Mouse (Mus musculus) myocyte (in vitro differentiated cells): ENCODE measurements around the gene Unk. TPM values are rescaled to one million over a fixed set of nuclear protein-coding genes. Genes with fewer than 3 reads are reported as not detected.

Experiments used
- H3K27me3 ChIP-seq: one replicate; pipeline ENCODE4 v1.6.1; 2011; ENCODE audit not compliant: control insufficient read depth, insufficient read depth, insufficient read length
- H3K36me3 ChIP-seq: one replicate; pipeline ENCODE4 v1.6.1; 2011; ENCODE audit not compliant: control insufficient read depth, insufficient read depth
- H3K4me2 ChIP-seq: one replicate; pipeline ENCODE4 v1.6.1; 2011; ENCODE audit warnings: low read depth, control low read depth
- H3K4me3 ChIP-seq: one replicate; pipeline ENCODE4 v1.5.1; 2011; ENCODE audit warnings: mild to moderate bottlenecking, control low read depth, moderate library complexity
- H3K79me2 ChIP-seq: one replicate; pipeline ENCODE4 v1.6.1; 2011; ENCODE audit not compliant: control insufficient read depth, insufficient read depth
- H3ac ChIP-seq: one replicate; pipeline ENCODE4 v1.6.1; 2011; ENCODE audit not compliant: control insufficient read depth, insufficient read length
- CEBPB ChIP-seq: IDR thresholded peaks from 2 replicates; pipeline ENCODE4 v1.6.1; 2011; ENCODE audit warnings: mild to moderate bottlenecking, moderate library complexity; ENCODE audit not compliant: poor library complexity, insufficient read depth, severe bottlenecking
- E2F4 ChIP-seq: IDR thresholded peaks from one replicate; pipeline ENCODE4 v1.6.1; 2011; ENCODE audit warnings: mild to moderate bottlenecking, control low read depth, moderate library complexity; ENCODE audit not compliant: insufficient read depth
- MAX ChIP-seq: IDR thresholded peaks from one replicate; pipeline ENCODE4 v1.6.1; 2011; ENCODE audit warnings: low read depth, mild to moderate bottlenecking, control low read depth
- MYOD1 ChIP-seq, 3 experiments: IDR thresholded peaks; one replicate each; pipeline ENCODE4 v1.6.1; 2011; ENCODE audit warnings: control low read depth in 2 of 3, low read depth in 2 of 3, mild to moderate bottlenecking in 2 of 3, moderate library complexity in 1 of 3; ENCODE audit not compliant: insufficient read length in 2 of 3, control insufficient read depth in 1 of 3
- MYOG ChIP-seq, 3 experiments: IDR thresholded peaks; one replicate each; pipeline ENCODE4 v1.6.1; 2011; ENCODE audit warnings: control low read depth in 2 of 3, low read depth in 2 of 3, mild to moderate bottlenecking in 2 of 3; ENCODE audit not compliant: insufficient read length in 2 of 3, control insufficient read depth in 1 of 3, insufficient read depth in 1 of 3
- POLR2A ChIP-seq: IDR thresholded peaks from one replicate; pipeline ENCODE4 v1.6.1; 2011; ENCODE audit warnings: low read depth, mild to moderate bottlenecking, control low read depth, moderate library complexity; ENCODE audit not compliant: insufficient read length
- POLR2AphosphoS2 ChIP-seq: IDR thresholded peaks from one replicate; pipeline ENCODE4 v1.6.1; 2011; ENCODE audit warnings: low read depth, control low read depth; ENCODE audit not compliant: insufficient read length
- REST ChIP-seq: IDR thresholded peaks from one replicate; pipeline ENCODE4 v1.6.1; 2011; ENCODE audit warnings: mild to moderate bottlenecking, control low read depth, moderate library complexity; ENCODE audit not compliant: insufficient read depth, insufficient read length
- SRF ChIP-seq: IDR thresholded peaks from one replicate; pipeline ENCODE4 v1.6.1; 2011; ENCODE audit warnings: low read depth; ENCODE audit not compliant: control insufficient read depth, insufficient read length
- TCF12 ChIP-seq: IDR thresholded peaks from one replicate; pipeline ENCODE4 v1.6.1; 2011; ENCODE audit warnings: mild to moderate bottlenecking, control low read depth; ENCODE audit not compliant: poor library complexity, insufficient read depth, severe bottlenecking
- TCF3 ChIP-seq: IDR thresholded peaks from one replicate; pipeline ENCODE4 v1.6.1; 2011; ENCODE audit warnings: low read depth, control low read depth; ENCODE audit not compliant: insufficient read length
- USF1 ChIP-seq: IDR thresholded peaks from one replicate; pipeline ENCODE4 v1.6.1; 2011; ENCODE audit warnings: low read depth, mild to moderate bottlenecking, control low read depth, moderate library complexity
- polyA plus RNA-seq: library from polyadenylated mRNA; unstranded; fragments of >200 nt; fragmentation: generic; extraction: Trizol; gene quantifications from one replicate; pipeline ENCODE4 v1.2.1, GENCODE M21; 2012; ENCODE audit warnings: missing spikeins

Gene Unk
- polyA plus RNA-seq, 1 experiment: 15.3 TPM

GRCm38 (mm10) chr11:116076266-116076540 lies 46.1 kb downstream of the Unk start:
- no peak overlapping the region for H3ac ChIP-seq
- H3K27me3 ChIP-seq: no peaks in the 10 kb centered on the region
- H3K4me2 ChIP-seq: no peak overlapping the region
- no peaks in the 10 kb centered on the region for H3K79me2 ChIP-seq
- no peak overlapping the region for H3K4me3 ChIP-seq
- H3K36me3 ChIP-seq: peaks cover 24% of the 10 kb centered on the region
- TF ChIP-seq E2F4 (no peak), USF1 (no peak), REST (no peak), POLR2A (no peak)

GRCm38 (mm10) chr11:116076836-116077235 lies 46.7 kb downstream of the Unk start:
- H3K79me2 ChIP-seq: no peaks in the 10 kb centered on the region
- H3K36me3 ChIP-seq: peaks cover 25% of the 10 kb centered on the region
- no peak for TF ChIP-seq MYOD1 (IDR thresholded peaks at IDR 0.05; ENCODE audit: control insufficient read depth in 1 of 3, insufficient read length in 2 of 3, low read depth in 2 of 3)
- TF ChIP-seq USF1: no peak
- no peak for TF ChIP-seq TCF3
- no peak for TF ChIP-seq CEBPB
- no peak for TF ChIP-seq POLR2AphosphoS2
- no peak for TF ChIP-seq MAX
- TF ChIP-seq TCF12: no peak
- no peak for TF ChIP-seq E2F4
- no peak for TF ChIP-seq MYOG (IDR thresholded peaks at IDR 0.05; ENCODE audit: control insufficient read depth in 1 of 3, insufficient read depth in 1 of 3, insufficient read length in 2 of 3, low read depth in 2 of 3)
- no peak for TF ChIP-seq SRF
- no peak for TF ChIP-seq POLR2A
- TF ChIP-seq REST: no peak
- H3K27me3 ChIP-seq: no peaks in the 10 kb centered on the region
- no peak overlapping the region for H3K4me2 ChIP-seq
- no peak overlapping the region for H3K4me3 ChIP-seq
- no peak overlapping the region for H3ac ChIP-seq

- no peak within 1 kb of the TSS for H3K4me3 ChIP-seq
Measured at GRCm38 (mm10) chr11:116077446-116078204, 47.5 kb downstream of the Unk start, which contains the start of gene Unc13d. Gene Unc13d, minus strand, starts transcription at chr11:116077961.

GRCm38 (mm10) chr11:116078221-116078620 lies 48.1 kb downstream of the Unk start:
- H3ac ChIP-seq: no peak overlapping the region
- H3K4me3 ChIP-seq: no peak overlapping the region
- H3K79me2 ChIP-seq: peaks cover 2% of the 10 kb centered on the region
- TF ChIP-seq SRF (no peak), MYOD1 (IDR thresholded peaks at IDR 0.05; ENCODE audit: control insufficient read depth in 1 of 3, insufficient read length in 2 of 3, low read depth in 2 of 3) (peak in 1 of 3 experiments; percentile 25), POLR2AphosphoS2 (peak; percentile 73), REST (no peak)
- no peak overlapping the region for H3K4me2 ChIP-seq
- no peaks in the 10 kb centered on the region for H3K27me3 ChIP-seq
- peaks cover 32% of the 10 kb centered on the region for H3K36me3 ChIP-seq

More at GRCm38 (mm10) chr11:116077446-116078204, 47.5 kb downstream of the Unk start, which contains the start of gene Unc13d:
- no peaks in the 10 kb centered on the region for H3K27me3 ChIP-seq
- no peak within 1 kb of the TSS for H3K4me2 ChIP-seq
- H3ac ChIP-seq: no peak within 1 kb of the TSS
- peaks cover 28% of the 10 kb centered on the region for H3K36me3 ChIP-seq
- no peak for TF ChIP-seq MYOG (IDR thresholded peaks at IDR 0.05; ENCODE audit: control insufficient read depth in 1 of 3, insufficient read depth in 1 of 3, insufficient read length in 2 of 3, low read depth in 2 of 3)
- TF ChIP-seq POLR2A: no peak
- TF ChIP-seq TCF12: no peak
- TF ChIP-seq POLR2AphosphoS2: peak; percentile 51
- no peak for TF ChIP-seq SRF
- no peak for TF ChIP-seq MYOD1 (IDR thresholded peaks at IDR 0.05; ENCODE audit: control insufficient read depth in 1 of 3, insufficient read length in 2 of 3, low read depth in 2 of 3)
- H3K79me2 ChIP-seq: no peaks in the 10 kb centered on the region

GRCm38 (mm10) chr11:116078676-116079320 lies 48.7 kb downstream of the Unk start:
- Histone ChIP-seq H3K4me3 (no peak overlapping the region), H3K36me3 (peaks cover 38% of the 10 kb centered on the region), H3K4me2 (no peak overlapping the region)

More at GRCm38 (mm10) chr11:116078676-116079320, 48.7 kb downstream of the Unk start:
- TF ChIP-seq USF1 (no peak), POLR2AphosphoS2 (no peak), CEBPB (no peak), TCF3 (no peak), REST (no peak), MYOG (IDR thresholded peaks at IDR 0.05; ENCODE audit: control insufficient read depth in 1 of 3, insufficient read depth in 1 of 3, insufficient read length in 2 of 3, low read depth in 2 of 3) (no peak), E2F4 (no peak), MYOD1 (IDR thresholded peaks at IDR 0.05; ENCODE audit: control insufficient read depth in 1 of 3, insufficient read length in 2 of 3, low read depth in 2 of 3) (no peak), MAX (no peak), SRF (no peak), POLR2A (no peak), TCF12 (no peak)
- Histone ChIP-seq H3K27me3 (no peaks in the 10 kb centered on the region), H3ac (no peak overlapping the region), H3K79me2 (peaks cover 4% of the 10 kb centered on the region)
